Mouse (Mus musculus) forebrain, embryonic 15.5 days (tissue): ENCODE results near the gene Apbb2. TPM values are rescaled to one million over a fixed set of nuclear protein-coding genes. Genes with fewer than 3 reads are reported as not detected.

Experiments used
- ATAC-seq: fragments of 200-750 bp; cut with Nextera tagmentation; replicated peaks from 2 replicates; pipeline ENCODE4 v1.8.0; 2017; ENCODE audit warnings: mild to moderate bottlenecking, moderate TSS enrichment, moderate library complexity
- H3K27ac ChIP-seq: fragments of 300-500 bp; sonication (generic); replicated peaks from 2 replicates; pipeline ENCODE4 v1.5.1; 2015; ENCODE audit warnings: mild to moderate bottlenecking, inconsistent platforms
- H3K27me3 ChIP-seq: fragments of 300-500 bp; sonication (generic); 2 replicates; pipeline ENCODE4 v1.6.1; 2015; ENCODE audit warnings: inconsistent platforms
- H3K36me3 ChIP-seq: fragments of 300-500 bp; sonication (generic); 2 replicates; pipeline ENCODE4 v1.6.1; 2015; ENCODE audit warnings: mild to moderate bottlenecking, inconsistent platforms
- H3K4me1 ChIP-seq: fragments of 300-500 bp; sonication (generic); 2 replicates; pipeline ENCODE4 v1.6.1; 2015; ENCODE audit warnings: inconsistent platforms
- H3K4me2 ChIP-seq: fragments of 300-500 bp; sonication (generic); replicated peaks from 2 replicates; pipeline ENCODE4 v1.6.1; 2015; ENCODE audit warnings: mild to moderate bottlenecking, inconsistent platforms
- H3K4me3 ChIP-seq: fragments of 300-500 bp; sonication (generic); 2 replicates; pipeline ENCODE4 v1.5.1; 2015; ENCODE audit warnings: mild to moderate bottlenecking, inconsistent platforms
- H3K9ac ChIP-seq: fragments of 300-500 bp; sonication (generic); replicated peaks from 2 replicates; pipeline ENCODE4 v1.6.1; 2015; ENCODE audit warnings: mild to moderate bottlenecking, inconsistent platforms
- H3K9me3 ChIP-seq: fragments of 300-500 bp; sonication (generic); 2 replicates; pipeline ENCODE4 v1.6.1; 2016; ENCODE audit warnings: inconsistent platforms
- WGBS: fragments of 180-500 bp; shearing (Covaris S2); methylation state at CpG from one replicate; pipeline ENCODE4 v1.1.7; 2015; ENCODE audit warnings: mixed read lengths; 5-methylcytosine and 5-hydroxymethylcytosine counted together
- polyA plus RNA-seq: library from polyadenylated mRNA; unstranded; fragments of >200 nt; fragmentation: Nextera tagmentation; extraction: Ambion mirVana; gene quantifications from 2 replicates; pipeline ENCODE4 v1.2.1, GENCODE M21; 2015

Gene Apbb2
- polyA plus RNA-seq, 1 experiment from 2014 or later = 85.8 TPM

- Histone ChIP-seq H3K4me3 (no peak overlapping the region), H3K9me3 (no peaks in the 10 kb centered on the region), H3K27me3 (no peaks in the 10 kb centered on the region), H3K4me1 (peaks cover 6% of the 10 kb centered on the region; the same call in 1 of the 2 replicates), H3K4me2 (no peak overlapping the region), H3K9ac (no peak overlapping the region), H3K27ac (no peak overlapping the region), H3K36me3 (no peaks in the 10 kb centered on the region)
- ATAC-seq = no peak
- WGBS = 94% methylated on average over 5 of the region's 5 CpGs
Measured at GRCm38 (mm10) chr5:66455271-66455670, 163.3 kb downstream of the Apbb2 start.

DNA sequence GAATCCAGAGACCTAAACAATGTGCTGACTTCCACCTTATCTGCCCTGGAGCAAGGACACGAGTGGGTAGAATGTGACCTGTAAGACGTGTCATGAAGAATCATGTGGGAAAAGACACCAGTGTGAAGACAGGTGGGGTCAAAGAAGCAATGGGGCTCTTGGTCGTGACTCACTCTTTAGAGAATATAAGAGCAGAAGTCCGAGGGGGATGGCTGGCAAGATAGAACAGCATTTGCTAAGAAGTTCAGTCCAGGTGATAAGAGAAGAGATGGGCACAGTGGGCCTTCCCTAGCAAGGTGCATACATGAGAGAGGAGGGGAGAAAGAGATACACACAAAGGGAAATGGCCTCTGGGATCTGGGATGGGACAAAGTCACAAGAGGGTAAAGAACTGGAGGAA, 163.8 kb downstream of the Apbb2 start:
- Histone ChIP-seq H3K4me3 (no peak overlapping the region), H3K9ac (no peak overlapping the region)
- WGBS = 90% methylated on average over 4 of the region's 4 CpGs

DNA sequence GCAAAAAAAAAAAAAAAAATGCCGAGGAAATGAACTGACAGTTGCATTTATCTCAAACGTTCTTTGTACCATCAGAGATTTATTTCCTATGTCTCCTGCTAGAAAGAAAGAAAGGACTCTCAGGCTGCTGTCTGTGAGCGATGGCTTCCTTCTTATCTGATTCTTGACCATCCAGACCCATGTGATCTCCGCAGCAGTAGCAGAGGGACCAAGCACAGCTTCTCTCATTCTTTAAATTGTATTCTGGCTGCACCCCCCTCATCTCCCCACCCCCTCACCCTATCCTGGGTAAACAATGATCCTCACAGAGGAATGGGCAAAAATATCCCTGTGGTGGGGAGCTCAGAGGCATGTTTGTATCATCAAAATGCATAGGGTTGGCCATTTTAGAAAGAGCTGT, 165.5 kb downstream of the Apbb2 start:
- H3K9ac ChIP-seq = no peak overlapping the region
- no peaks in the 10 kb centered on the region for H3K27me3 ChIP-seq
- H3K36me3 ChIP-seq = no peaks in the 10 kb centered on the region
- no peak overlapping the region for H3K4me3 ChIP-seq
- H3K27ac ChIP-seq = no peak overlapping the region; the same call in 1 of the 2 replicates
- H3K9me3 ChIP-seq = no peaks in the 10 kb centered on the region
- no peak for ATAC-seq
- WGBS = 65% methylated on average over 4 of the region's 4 CpGs
- peaks cover 6% of the 10 kb centered on the region; the same call in 1 of the 2 replicates for H3K4me1 ChIP-seq
- H3K4me2 ChIP-seq = no peak overlapping the region

More for the DNA sequence above, 163.8 kb downstream of the Apbb2 start:
- H3K9me3 ChIP-seq = no peaks in the 10 kb centered on the region
- H3K36me3 ChIP-seq = no peaks in the 10 kb centered on the region
- no peak for ATAC-seq
- H3K27me3 ChIP-seq = no peaks in the 10 kb centered on the region
- no peak overlapping the region for H3K4me2 ChIP-seq
- H3K27ac ChIP-seq = no peak overlapping the region
- peaks cover 6% of the 10 kb centered on the region; the same call in 1 of the 2 replicates for H3K4me1 ChIP-seq

DNA sequence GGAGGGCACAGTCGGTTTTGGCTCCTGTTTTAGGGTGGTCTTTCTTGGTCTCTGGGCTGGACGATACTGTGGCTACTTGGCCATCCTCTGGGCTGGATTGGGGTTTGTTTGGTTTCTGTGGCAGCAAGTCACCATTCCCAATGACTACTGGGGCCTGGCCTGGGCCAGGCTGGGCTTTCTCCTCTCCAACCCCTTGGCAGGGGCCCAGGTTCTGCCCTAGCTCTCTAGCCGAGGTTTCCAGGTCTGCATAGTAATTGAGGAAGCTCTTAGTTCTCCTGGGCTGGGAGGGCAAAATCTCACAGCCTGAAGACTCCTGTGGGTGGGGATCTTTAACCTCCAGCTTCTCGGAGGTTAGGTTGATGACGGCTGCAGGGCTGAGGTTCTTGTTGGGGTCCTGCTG, 167.0 kb downstream of the Apbb2 start:
- peaks cover 6% of the 10 kb centered on the region; the same call in 1 of the 2 replicates for H3K4me1 ChIP-seq
- H3K4me3 ChIP-seq = no peak overlapping the region
- H3K27me3 ChIP-seq = no peaks in the 10 kb centered on the region
- H3K9me3 ChIP-seq = no peaks in the 10 kb centered on the region
- no peak overlapping the region for H3K4me2 ChIP-seq
- WGBS = 89% methylated on average over 5 of the region's 5 CpGs
- no peak overlapping the region for H3K9ac ChIP-seq
- ATAC-seq = no peak
- H3K36me3 ChIP-seq = no peaks in the 10 kb centered on the region
- no peak overlapping the region for H3K27ac ChIP-seq

- H3K4me3 ChIP-seq = no peak overlapping the region
- H3K36me3 ChIP-seq = no peaks in the 10 kb centered on the region
- H3K4me1 ChIP-seq = no peaks in the 10 kb centered on the region
- no peak overlapping the region for H3K9ac ChIP-seq
- H3K27ac ChIP-seq = no peak overlapping the region
- WGBS = 92% methylated on average over 7 of the region's 7 CpGs
- H3K4me2 ChIP-seq = no peak overlapping the region
- no peaks in the 10 kb centered on the region for H3K27me3 ChIP-seq
- ATAC-seq = no peak
- H3K9me3 ChIP-seq = no peaks in the 10 kb centered on the region
Measured at GRCm38 (mm10) chr5:66445497-66445896, 173.1 kb downstream of the Apbb2 start.

DNA sequence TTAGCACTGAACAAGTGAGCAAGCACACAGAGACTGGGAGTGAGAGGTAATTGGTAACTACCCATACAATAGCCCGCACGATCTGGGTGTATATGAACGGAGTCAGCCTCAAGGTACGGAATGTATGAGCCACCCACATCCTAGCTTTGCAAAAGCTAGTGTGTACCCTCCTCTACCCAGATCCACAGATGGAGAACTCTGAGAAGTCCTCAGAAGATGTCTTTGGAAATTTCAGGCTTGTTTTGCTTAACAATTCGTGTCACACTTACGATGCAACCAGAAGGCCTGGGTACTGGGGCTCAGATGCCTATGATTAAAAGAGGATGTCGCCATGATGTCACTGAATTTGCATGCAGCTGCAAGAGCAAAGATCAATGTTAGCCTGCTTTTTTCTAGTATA, 176.3 kb downstream of the Apbb2 start:
- no peak overlapping the region for H3K27ac ChIP-seq
- no peak for ATAC-seq
- 85% methylated on average over 7 of the region's 7 CpGs for WGBS
- no peak overlapping the region for H3K9ac ChIP-seq
- H3K4me1 ChIP-seq = no peaks in the 10 kb centered on the region
- no peaks in the 10 kb centered on the region for H3K27me3 ChIP-seq
- no peak overlapping the region for H3K4me3 ChIP-seq
- no peaks in the 10 kb centered on the region for H3K9me3 ChIP-seq
- no peaks in the 10 kb centered on the region for H3K36me3 ChIP-seq
- H3K4me2 ChIP-seq = no peak overlapping the region

DNA sequence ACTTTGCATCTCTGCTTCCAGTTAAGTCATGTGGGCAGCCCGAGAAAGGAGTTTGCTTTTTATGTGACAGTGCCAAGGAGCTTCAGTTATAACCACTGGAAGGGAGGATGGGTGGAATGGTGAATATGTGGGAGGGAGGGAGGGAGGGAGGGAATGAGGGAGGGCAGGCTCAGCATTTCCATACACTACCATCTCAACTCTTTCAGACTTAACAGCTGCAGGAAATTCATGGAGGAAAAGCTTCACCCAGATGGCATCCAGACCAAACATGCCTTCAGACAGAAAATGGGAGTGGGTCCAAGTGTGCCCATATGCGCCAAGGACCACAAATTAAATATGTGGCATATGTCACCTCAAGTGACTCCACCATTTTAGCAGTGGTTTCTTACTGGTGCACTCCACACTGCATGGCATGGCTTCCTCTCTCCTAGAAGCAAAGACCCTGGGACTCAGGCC, 181.8 kb downstream of the Apbb2 start:
- no peaks in the 10 kb centered on the region for H3K27me3 ChIP-seq
- ATAC-seq = peak; percentile 60; the same call in 1 of the 2 replicates
- no peak overlapping the region for H3K4me3 ChIP-seq
- no peak overlapping the region for H3K27ac ChIP-seq
- no peak overlapping the region for H3K9ac ChIP-seq
- H3K9me3 ChIP-seq = no peaks in the 10 kb centered on the region
- peaks cover 4% of the 10 kb centered on the region; the same call in 1 of the 2 replicates for H3K4me1 ChIP-seq
- 57% methylated on average over 2 of the region's 2 CpGs for WGBS
- H3K36me3 ChIP-seq = no peaks in the 10 kb centered on the region
- H3K4me2 ChIP-seq = no peak overlapping the region

GRCm38 (mm10) chr5:66435158-66435557, 183.4 kb downstream of the Apbb2 start:
- Histone ChIP-seq H3K4me1 (peaks cover 4% of the 10 kb centered on the region; the same call in 1 of the 2 replicates), H3K9me3 (no peaks in the 10 kb centered on the region), H3K4me2 (no peak overlapping the region), H3K27me3 (no peaks in the 10 kb centered on the region), H3K27ac (no peak overlapping the region), H3K9ac (no peak overlapping the region), H3K36me3 (no peaks in the 10 kb centered on the region), H3K4me3 (no peak overlapping the region)
- no peak for ATAC-seq
- 93% methylated on average over 4 of the region's 4 CpGs for WGBS

- ATAC-seq = no peak
- H3K4me3 ChIP-seq = no peak overlapping the region
- H3K9ac ChIP-seq = no peak overlapping the region
- peaks cover 6% of the 10 kb centered on the region for H3K4me1 ChIP-seq
- H3K9me3 ChIP-seq = no peaks in the 10 kb centered on the region
- no peak overlapping the region for H3K27ac ChIP-seq
- no peak overlapping the region for H3K4me2 ChIP-seq
- H3K36me3 ChIP-seq = no peaks in the 10 kb centered on the region
- no peaks in the 10 kb centered on the region for H3K27me3 ChIP-seq
- 94% methylated on average over 2 of the region's 2 CpGs for WGBS
Measured at GRCm38 (mm10) chr5:66429076-66429475, 189.5 kb downstream of the Apbb2 start.

DNA sequence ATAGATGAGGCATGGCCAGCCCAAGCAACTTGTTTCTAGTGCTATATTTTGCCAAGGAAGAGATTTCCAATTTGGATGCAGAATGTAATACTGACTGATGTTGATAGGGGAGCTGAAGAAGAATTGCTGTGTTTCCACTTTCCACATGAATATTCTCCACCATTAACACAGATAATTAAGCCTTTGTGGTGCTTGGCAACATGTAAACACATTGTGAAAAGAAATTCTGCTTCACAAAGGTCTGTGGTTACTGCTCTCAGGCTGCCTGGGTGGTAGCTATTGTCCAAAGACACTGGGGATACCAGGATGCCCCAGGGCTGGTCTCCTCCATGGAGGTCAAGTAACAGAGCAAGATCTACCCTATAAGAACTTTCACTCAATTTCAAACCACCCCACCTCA, 190.5 kb downstream of the Apbb2 start:
- no peak overlapping the region for H3K4me3 ChIP-seq
- no peak overlapping the region for H3K9ac ChIP-seq
- H3K4me1 ChIP-seq = peaks cover 6% of the 10 kb centered on the region
- no peak overlapping the region for H3K27ac ChIP-seq
- H3K27me3 ChIP-seq = no peaks in the 10 kb centered on the region
- ATAC-seq = no peak
- no peaks in the 10 kb centered on the region for H3K9me3 ChIP-seq
- no peaks in the 10 kb centered on the region for H3K36me3 ChIP-seq
- H3K4me2 ChIP-seq = no peak overlapping the region

DNA sequence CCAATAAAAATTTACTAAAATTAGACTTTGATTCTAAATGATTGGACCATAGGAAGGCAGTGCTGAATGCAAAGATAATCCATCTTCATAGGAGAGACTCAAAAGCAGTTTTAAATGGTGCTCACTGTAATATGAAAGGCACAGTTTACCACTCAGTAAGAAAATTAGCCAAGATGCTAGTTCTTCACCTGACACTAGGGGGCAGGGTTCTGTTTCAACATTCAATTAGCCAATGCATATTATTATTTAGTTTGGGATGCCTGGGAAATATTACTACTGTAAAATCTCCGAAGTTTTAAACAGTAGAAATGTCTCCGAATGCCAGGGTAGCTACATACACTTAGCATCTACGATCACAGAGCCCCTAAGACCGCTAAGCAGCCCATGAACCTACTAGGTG, 194.7 kb downstream of the Apbb2 start:
- H3K9me3 ChIP-seq = no peaks in the 10 kb centered on the region
- no peak overlapping the region for H3K9ac ChIP-seq
- H3K36me3 ChIP-seq = no peaks in the 10 kb centered on the region
- WGBS = 71% methylated on average over 4 of the region's 4 CpGs
- ATAC-seq = no peak
- H3K4me1 ChIP-seq = peaks cover 6% of the 10 kb centered on the region
- H3K27ac ChIP-seq = no peak overlapping the region
- no peak overlapping the region for H3K4me2 ChIP-seq
- H3K27me3 ChIP-seq = no peaks in the 10 kb centered on the region
- no peak overlapping the region for H3K4me3 ChIP-seq

DNA sequence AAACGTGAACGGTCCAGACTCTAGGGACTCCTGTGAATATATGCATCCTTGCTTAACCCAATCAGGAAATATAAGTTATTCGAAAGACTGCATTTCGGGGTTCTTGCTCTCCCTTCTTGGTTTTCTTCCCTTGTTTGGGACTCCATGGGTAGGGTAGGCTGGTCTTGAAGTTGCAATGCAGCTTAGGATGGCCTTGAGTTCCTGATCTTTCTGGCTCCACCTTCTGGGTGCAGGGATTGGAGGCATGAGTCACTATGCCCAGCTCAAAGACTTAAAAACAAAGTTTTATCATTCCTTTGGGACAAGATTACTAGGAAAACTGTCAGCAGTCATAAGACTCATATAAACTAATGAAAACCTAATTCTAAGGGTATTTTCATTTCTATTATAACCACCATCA, 195.1 kb downstream of the Apbb2 start:
- WGBS = 80% methylated on average over 4 of the region's 4 CpGs
- H3K36me3 ChIP-seq = no peaks in the 10 kb centered on the region
- no peak for ATAC-seq
- no peak overlapping the region for H3K27ac ChIP-seq
- H3K4me2 ChIP-seq = no peak overlapping the region
- H3K4me1 ChIP-seq = peaks cover 6% of the 10 kb centered on the region
- H3K4me3 ChIP-seq = no peak overlapping the region
- H3K9ac ChIP-seq = no peak overlapping the region
- no peaks in the 10 kb centered on the region for H3K9me3 ChIP-seq
- H3K27me3 ChIP-seq = no peaks in the 10 kb centered on the region

- Histone ChIP-seq H3K4me3 (no peak overlapping the region), H3K9me3 (no peaks in the 10 kb centered on the region), H3K36me3 (no peaks in the 10 kb centered on the region), H3K4me2 (no peak overlapping the region), H3K27me3 (no peaks in the 10 kb centered on the region), H3K9ac (no peak overlapping the region), H3K4me1 (peaks cover 2% of the 10 kb centered on the region; the same call in 1 of the 2 replicates), H3K27ac (no peak overlapping the region)
- 90% methylated on average over 4 of the region's 4 CpGs for WGBS
- no peak for ATAC-seq
Measured at GRCm38 (mm10) chr5:66421954-66422353, 196.6 kb downstream of the Apbb2 start.
